Mouse (Mus musculus): ENCODE data around the gene Ano6.

DNA sequence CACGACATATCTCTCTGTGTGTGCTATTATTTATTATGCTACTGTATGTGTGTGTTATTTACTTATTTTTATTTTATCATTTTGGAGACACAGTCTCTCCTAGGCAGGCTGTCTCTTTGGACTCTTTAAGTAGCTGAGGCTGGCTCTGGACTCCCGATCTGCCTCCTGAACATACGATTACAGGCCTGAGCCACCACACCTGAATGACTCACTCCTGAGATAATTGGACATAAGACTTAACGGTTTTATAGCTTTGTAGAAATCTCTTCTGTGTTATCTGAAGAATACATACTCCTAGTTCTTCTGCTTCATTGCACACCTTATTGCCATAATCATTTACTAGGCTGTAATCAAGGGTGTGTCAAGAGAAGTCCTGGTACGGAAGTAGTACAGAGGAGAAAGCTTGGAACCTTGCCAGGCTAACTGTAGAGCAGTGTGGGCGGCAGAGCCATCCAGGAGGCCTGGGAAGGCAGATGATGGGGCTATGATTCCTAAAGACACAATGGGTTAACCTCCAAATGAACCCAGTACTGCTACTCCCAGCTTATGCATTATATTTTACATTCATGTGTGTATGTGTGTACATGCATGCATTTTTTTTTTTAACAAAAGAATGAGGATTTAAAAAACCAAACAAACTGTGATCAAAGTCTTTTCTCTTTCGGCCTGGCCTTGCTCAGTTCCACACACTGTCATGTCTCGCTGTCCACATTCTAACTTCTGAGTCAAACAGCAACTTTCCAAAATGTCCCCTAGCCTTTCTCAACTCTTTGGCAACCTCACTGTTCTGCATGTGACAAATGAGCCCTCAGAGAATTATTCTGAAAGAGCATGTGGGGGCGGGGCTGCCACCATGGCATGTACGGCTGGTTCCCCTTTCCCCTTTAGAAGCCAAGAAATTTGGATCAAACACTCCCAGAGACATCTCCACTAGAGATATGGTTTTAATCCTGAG lies 4.2 kb downstream of the Ano6 start:
- TF ChIP-seq POLR2A (IDR thresholded peaks at IDR 0.05; ENCODE audit: low read depth, low read length) (no peak), CTCF (IDR thresholded peaks at IDR 0.05; ENCODE audit: extremely low read depth, insufficient read length, insufficient replicate concordance, low read depth, low read length) (no peak)

Data from small intestine, adult 2 months (tissue).